Mouse (Mus musculus) MEL (cell line): ENCODE data around the gene Fam53b. TPM values are rescaled to one million over a fixed set of nuclear protein-coding genes. Genes with fewer than 3 reads are reported as not detected.

Experiments
- DNase-seq: peaks from one replicate; pipeline ENCODE4 v3.0.0; 2011; ENCODE audit warnings: low read depth, low spot score
- H3K27ac ChIP-seq: 2 replicates; pipeline ENCODE4 v1.5.1; 2012; ENCODE audit warnings: low read depth, mild to moderate bottlenecking, control low read depth, low read length, moderate library complexity; ENCODE audit not compliant: control insufficient read depth
- H3K27me3 ChIP-seq, 2 experiments: fragments of 150-350 bp in 1 of 2; sonication (generic) in 1 of 2; 2 replicates each; pipeline ENCODE4 v1.6.1; 2012; ENCODE audit warnings: low read length in 2 of 2, mild to moderate bottlenecking in 2 of 2, improper control_type of control experiment in 1 of 2, moderate library complexity in 1 of 2; ENCODE audit not compliant: insufficient read depth in 2 of 2, control insufficient read depth in 1 of 2
- H3K36me3 ChIP-seq, 2 experiments: 2 replicates each; pipeline ENCODE4 v1.6.1; 2012 to 2014; ENCODE audit warnings: low read length in 2 of 2, improper control_type of control experiment in 1 of 2, inconsistent platforms in 1 of 2, mild to moderate bottlenecking in 1 of 2; ENCODE audit not compliant: insufficient read depth in 2 of 2, control insufficient read depth in 1 of 2
- H3K4me1 ChIP-seq, 2 experiments: fragments of 150-350 bp in 1 of 2; sonication (generic) in 1 of 2; 2 replicates each; pipeline ENCODE4 v1.6.1; 2012; ENCODE audit warnings: low read length in 2 of 2, improper control_type of control experiment in 1 of 2, mild to moderate bottlenecking in 1 of 2; ENCODE audit not compliant: insufficient read depth in 2 of 2, control insufficient read depth in 1 of 2
- H3K4me3 ChIP-seq, 2 experiments: fragments of 150-350 bp in 1 of 2; sonication (generic) in 1 of 2; 2 replicates each; pipeline ENCODE4 v1.5.1; 2012; ENCODE audit warnings: low read depth in 2 of 2, low read length in 2 of 2, mild to moderate bottlenecking in 2 of 2, moderate library complexity in 2 of 2, control low read depth in 1 of 2, improper control_type of control experiment in 1 of 2; ENCODE audit not compliant: control insufficient read depth in 1 of 2, insufficient read depth in 1 of 2
- H3K79me2 ChIP-seq: 2 replicates; pipeline ENCODE4 v1.6.1; 2012; ENCODE audit warnings: mild to moderate bottlenecking, low read length, moderate library complexity; ENCODE audit not compliant: control insufficient read depth, poor library complexity, insufficient read depth
- H3K9ac ChIP-seq: 2 replicates; pipeline ENCODE4 v1.6.1; 2012; ENCODE audit warnings: low read depth, mild to moderate bottlenecking, control low read depth, low read length, moderate library complexity; ENCODE audit not compliant: control insufficient read depth, poor library complexity, severe bottlenecking
- H3K9me3 ChIP-seq: fragments of 150-350 bp; sonication (generic); replicated peaks from 2 replicates; pipeline ENCODE4 v1.6.1; 2012; ENCODE audit warnings: mild to moderate bottlenecking, low read length, improper control_type of control experiment, moderate library complexity; ENCODE audit not compliant: insufficient read depth
- BHLHE40 ChIP-seq: IDR thresholded peaks from 2 replicates; pipeline ENCODE4 v1.6.1; 2012; ENCODE audit warnings: low read depth, mild to moderate bottlenecking, inconsistent platforms, low read length, improper control_type of control experiment, borderline replicate concordance
- CHD1 ChIP-seq: IDR thresholded peaks from 2 replicates; pipeline ENCODE4 v1.6.1; 2012; ENCODE audit warnings: low read depth, mild to moderate bottlenecking, inconsistent platforms, low read length, improper control_type of control experiment
- E2F4 ChIP-seq: IDR thresholded peaks from 2 replicates; pipeline ENCODE4 v1.6.1; 2011; ENCODE audit warnings: low read depth, low read length, improper control_type of control experiment, borderline replicate concordance
- ELF1 ChIP-seq: IDR thresholded peaks from 2 replicates; pipeline ENCODE4 v1.6.1; 2014; ENCODE audit warnings: low read depth, mild to moderate bottlenecking, inconsistent platforms, low read length, improper control_type of control experiment, moderate library complexity
- EP300 ChIP-seq, 2 experiments: IDR thresholded peaks; 2 replicates each; pipeline ENCODE4 v1.6.1; 2011; ENCODE audit warnings: improper control_type of control experiment in 2 of 2, low read length in 2 of 2, low read depth in 1 of 2, mild to moderate bottlenecking in 1 of 2
- GATA1 ChIP-seq: IDR thresholded peaks from 2 replicates; pipeline ENCODE4 v1.6.1; 2011; ENCODE audit warnings: low read depth, low read length, improper control_type of control experiment
- JUND ChIP-seq: IDR thresholded peaks from 2 replicates; pipeline ENCODE4 v1.6.1; 2011; ENCODE audit warnings: low read depth, mild to moderate bottlenecking, improper control_type of control experiment, low read length
- KAT2A ChIP-seq: conservative IDR thresholded peaks from 2 replicates; pipeline ENCODE4 v1.6.1; 2012; ENCODE audit warnings: low read depth, low read length, improper control_type of control experiment, inconsistent platforms
- MAFK ChIP-seq: IDR thresholded peaks from 2 replicates; pipeline ENCODE4 v1.6.1; 2011; ENCODE audit warnings: low read depth, mild to moderate bottlenecking, low read length, improper control_type of control experiment, borderline replicate concordance
- TBP ChIP-seq: IDR thresholded peaks from 2 replicates; pipeline ENCODE4 v1.8.0; 2011; ENCODE audit warnings: low read depth, low read length, improper control_type of control experiment
- UBTF ChIP-seq: IDR thresholded peaks from 2 replicates; pipeline ENCODE4 v1.6.1; 2012; ENCODE audit warnings: low read depth, mild to moderate bottlenecking, inconsistent platforms, low read length, improper control_type of control experiment, moderate library complexity, borderline replicate concordance; ENCODE audit not compliant: insufficient read depth
- USF1 ChIP-seq: IDR thresholded peaks from 2 replicates; pipeline ENCODE4 v1.6.1; 2014; ENCODE audit warnings: low read depth, mild to moderate bottlenecking, inconsistent platforms, low read length, improper control_type of control experiment, moderate library complexity
- USF2 ChIP-seq, 2 experiments: IDR thresholded peaks; 2 replicates each; pipeline ENCODE4 v1.6.1; 2011 to 2012; ENCODE audit warnings: improper control_type of control experiment in 2 of 2, low read length in 2 of 2, borderline replicate concordance in 1 of 2, inconsistent platforms in 1 of 2, low read depth in 1 of 2, mild to moderate bottlenecking in 1 of 2; ENCODE audit not compliant: insufficient read depth in 1 of 2
- ZC3H11A ChIP-seq: IDR thresholded peaks from 2 replicates; pipeline ENCODE4 v1.6.1; 2012; ENCODE audit warnings: low read depth, mild to moderate bottlenecking, inconsistent platforms, low read length, improper control_type of control experiment
- polyA plus RNA-seq, 2 experiments: library from polyadenylated mRNA; stranded (reverse) in 1 of 2; unstranded in 1 of 2; fragments of >175 nt in 1 of 2; fragments of >200 nt in 1 of 2; gene quantifications; 2 replicates each; pipeline versions ENCODE4 v1.2.1 to v1.2.4; 2012; ENCODE audit warnings: low replicate concordance in 2 of 2, low read depth in 1 of 2; ENCODE audit not compliant: insufficient read length in 2 of 2, insufficient read depth in 1 of 2, missing spikeins in 1 of 2
- total RNA-seq: library from RNA; depleted of rRNA; stranded (reverse); fragments of 300-350 nt; gene quantifications from 2 replicates; pipeline ENCODE4 v1.2.3, GENCODE M21; 2012

The Fam53b gene
- total and polyA plus RNA-seq, 3 experiments, result 7.9 to 15.4 TPM; not detected in 1

DNA sequence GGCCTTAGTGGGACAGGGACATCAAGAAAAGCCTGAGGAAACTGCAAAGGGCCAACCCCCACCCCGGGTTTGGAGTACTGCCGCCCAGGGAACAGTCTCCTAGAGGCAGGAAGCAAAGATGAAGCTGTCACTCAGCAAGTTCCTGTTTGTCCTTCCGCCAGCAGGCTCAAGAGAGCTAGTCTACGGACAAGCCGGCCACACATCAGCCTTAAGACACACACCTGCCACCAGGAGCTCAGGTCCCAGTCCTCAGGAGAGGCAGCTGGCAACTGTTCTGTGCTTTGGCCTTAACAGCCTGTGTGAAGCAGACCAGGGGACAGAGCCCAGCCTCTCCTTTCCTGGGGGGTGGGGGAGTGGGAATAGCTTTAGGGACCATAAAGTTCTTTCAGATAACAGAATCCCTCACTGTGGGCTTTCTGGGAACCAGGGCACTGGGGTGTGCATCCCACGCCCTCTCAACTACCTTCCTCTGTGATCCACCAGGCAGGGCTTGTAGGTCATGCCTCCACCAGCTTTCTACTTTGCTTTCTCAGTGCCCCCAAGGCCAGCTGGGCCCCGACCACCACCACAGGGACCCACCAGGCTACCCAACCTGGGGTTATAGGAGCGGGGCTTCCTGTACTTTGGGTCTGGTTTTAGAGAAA is 100.1 kb downstream of the Fam53b start:
- peaks cover 0 to 5% of the 10 kb centered on the region in 2 experiments; a peak in 2 of 4 replicates for H3K36me3 ChIP-seq
- TF ChIP-seq ELF1, result no peak
- no peak for TF ChIP-seq KAT2A
- no peaks in the 10 kb centered on the region; a peak in 1 of 4 replicates for H3K4me1 ChIP-seq
- no peak for DNase-seq
- H3K9me3 ChIP-seq, result no peaks in the 10 kb centered on the region
- H3K9ac ChIP-seq, result no peak overlapping the region
- no peak overlapping the region for H3K27ac ChIP-seq
- no peaks in the 10 kb centered on the region for H3K79me2 ChIP-seq
- no peak overlapping the region for H3K4me3 ChIP-seq
- no peaks in the 10 kb centered on the region for H3K27me3 ChIP-seq

DNA sequence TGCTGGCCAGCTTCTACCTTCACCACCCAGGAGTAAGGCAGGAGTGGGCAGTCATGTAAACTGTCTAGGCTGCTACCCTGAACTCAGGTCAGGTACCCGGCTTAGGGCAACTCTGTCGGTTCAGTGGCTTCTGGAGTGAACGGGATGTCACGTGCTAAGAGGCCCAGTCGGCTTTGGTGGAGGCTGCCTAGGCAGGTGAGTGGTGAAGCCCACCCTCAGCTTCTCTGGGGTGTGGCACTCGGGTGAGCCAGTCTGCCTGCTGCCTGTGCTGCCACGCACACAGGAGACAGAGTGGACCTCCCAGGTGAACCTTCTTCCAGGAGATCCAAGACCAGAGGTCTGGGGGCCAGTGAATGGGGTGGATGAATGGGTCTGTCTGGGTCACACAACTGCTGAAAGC is 100.7 kb downstream of the Fam53b start:
- Histone ChIP-seq H3K4me3 (no peak overlapping the region), H3K4me1 (no peaks in the 10 kb centered on the region; a peak in 1 of 4 replicates), H3K9me3 (no peaks in the 10 kb centered on the region), H3K27ac (no peak overlapping the region), H3K79me2 (no peaks in the 10 kb centered on the region), H3K9ac (no peak overlapping the region), H3K27me3 (no peaks in the 10 kb centered on the region), H3K36me3 (peaks cover 0 to 5% of the 10 kb centered on the region in 2 experiments; a peak in 2 of 4 replicates)
- DNase-seq, result no peak
- TF ChIP-seq ZC3H11A, result no peak
- no peak for TF ChIP-seq BHLHE40
- no peak for TF ChIP-seq CHD1
- no peak for TF ChIP-seq MAFK
- no peak for TF ChIP-seq E2F4
- no peak for TF ChIP-seq EP300 (IDR thresholded peaks at IDR 0.05; ENCODE audit: low read depth in 1 of 2, low read length in 2 of 2)
- TF ChIP-seq UBTF, result no peak
- no peak for TF ChIP-seq USF2 (IDR thresholded peaks at IDR 0.05; ENCODE audit: borderline replicate concordance in 1 of 2, insufficient read depth in 1 of 2, low read depth in 1 of 2, low read length in 2 of 2)

DNA sequence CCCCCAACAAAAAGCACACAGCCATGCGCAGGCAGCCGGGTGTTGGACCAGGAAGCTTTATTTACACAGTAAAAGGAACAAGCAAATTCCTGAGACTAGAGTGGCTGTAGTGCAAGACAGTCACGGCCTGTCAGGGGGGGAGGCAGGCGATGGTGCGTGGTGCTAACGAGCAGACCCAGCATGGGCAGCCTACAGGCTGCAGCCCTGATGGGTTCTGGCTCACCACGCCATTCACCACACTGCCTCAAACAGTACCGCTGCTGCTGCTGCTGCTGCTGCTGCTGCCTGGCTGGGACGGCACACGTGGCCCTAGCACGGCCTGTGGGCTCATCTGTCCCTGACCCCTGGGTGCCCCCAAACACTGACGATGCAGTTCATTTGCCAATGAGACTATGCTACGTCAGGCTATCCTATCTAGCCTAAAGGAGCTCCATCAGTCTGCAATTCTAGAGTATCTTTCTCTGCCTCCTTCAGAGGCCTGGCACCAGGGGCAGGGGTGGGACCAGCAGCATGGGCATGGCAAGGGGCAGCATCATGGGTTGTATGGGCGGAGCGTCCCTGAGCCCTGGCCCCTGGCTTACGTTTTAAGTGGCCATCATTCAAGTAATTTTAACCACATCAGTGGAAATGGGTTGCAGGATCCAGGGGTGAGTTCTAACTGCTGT is 101.5 kb downstream of the Fam53b start:
- Histone ChIP-seq H3K9ac (no peak overlapping the region), H3K4me1 (no peaks in the 10 kb centered on the region), H3K4me3 (no peak overlapping the region), H3K36me3 (peaks cover 0 to 3% of the 10 kb centered on the region in 2 experiments; a peak in 2 of 4 replicates), H3K27me3 (no peaks in the 10 kb centered on the region), H3K9me3 (no peaks in the 10 kb centered on the region), H3K27ac (no peak overlapping the region), H3K79me2 (no peaks in the 10 kb centered on the region)
- TF ChIP-seq USF1 (no peak), GATA1 (no peak), CHD1 (no peak), TBP (no peak), JUND (no peak), ZC3H11A (no peak)
- no peak for DNase-seq
